Mouse (Mus musculus): Measurements from ENCODE around the gene Akap8. TPM values are rescaled to one million over a fixed set of nuclear protein-coding genes. Genes with fewer than 3 reads are reported as not detected.

Gene Akap8
- total RNA-seq, 2 experiments from 2014 or later = 99.2 to 112 TPM

GRCm38 (mm10) chr17:32307963-32308362 is 13.1 kb downstream of the Akap8 start:
- TF ChIP-seq CTCF (conservative IDR thresholded peaks at IDR 0.05) = no peak
- no peak for DNase-seq (ENCODE audit: low spot score in 2 of 2)
- Histone ChIP-seq H3K4me3 (no peak overlapping the region), H3K27ac (no peak overlapping the region)

- no peak overlapping the region for H3K27ac ChIP-seq
- H3K4me3 ChIP-seq = no peak overlapping the region
- DNase-seq (ENCODE audit: low spot score in 2 of 2) = no peak
- peak; percentile 53 for TF ChIP-seq CTCF (conservative IDR thresholded peaks at IDR 0.05)
Measured at GRCm38 (mm10) chr17:32298125-32298524, 22.9 kb downstream of the Akap8 start.

- no peak for DNase-seq (ENCODE audit: low spot score in 2 of 2)
- TF ChIP-seq CTCF (conservative IDR thresholded peaks at IDR 0.05) = no peak
- no peak overlapping the region for H3K4me3 ChIP-seq
- H3K27ac ChIP-seq = no peak overlapping the region
Measured at GRCm38 (mm10) chr17:32295901-32296300, 25.1 kb downstream of the Akap8 start.

GRCm38 (mm10) chr17:32295160-32295559 is 25.9 kb downstream of the Akap8 start:
- Histone ChIP-seq H3K27ac (no peak overlapping the region), H3K4me3 (no peak overlapping the region)
- no peak for TF ChIP-seq CTCF (conservative IDR thresholded peaks at IDR 0.05)
- no peak for DNase-seq (ENCODE audit: low spot score in 2 of 2)

- DNase-seq (ENCODE audit: low spot score in 2 of 2) = no peak
- Histone ChIP-seq H3K27ac (peak overlapping the region; percentile 98), H3K4me3 (peak overlapping the region; percentile 97)
- TF ChIP-seq CTCF (conservative IDR thresholded peaks at IDR 0.05) = no peak
Measured at GRCm38 (mm10) chr17:32285138-32285670, 35.8 kb downstream of the Akap8 start.

GRCm38 (mm10) chr17:32284262-32285137 is 36.5 kb downstream of the Akap8 start, which contains the start of gene Brd4:
TSS of gene Brd4 (minus strand) at chr17:32284722.
- TF ChIP-seq CTCF (conservative IDR thresholded peaks at IDR 0.05) = peak; percentile 19; the same call in 1 of the 2 replicates
- Histone ChIP-seq H3K27ac (peak within 1 kb of the TSS; percentile 98), H3K4me3 (peak within 1 kb of the TSS; percentile 97)
- DNase-seq (ENCODE audit: low spot score in 2 of 2) = peak; percentile 87 to 91

- no peak for TF ChIP-seq CTCF (conservative IDR thresholded peaks at IDR 0.05)
- peak; percentile 22 to 45 for DNase-seq (ENCODE audit: low spot score in 2 of 2)
- peak overlapping the region; percentile 97 for H3K4me3 ChIP-seq
- H3K27ac ChIP-seq = peak overlapping the region; percentile 98
Measured at GRCm38 (mm10) chr17:32283771-32284221, 37.2 kb downstream of the Akap8 start.

GRCm38 (mm10) chr17:32283341-32283740 is 37.7 kb downstream of the Akap8 start:
- DNase-seq (ENCODE audit: low spot score in 2 of 2) = no peak
- H3K27ac ChIP-seq = peak overlapping the region; percentile 98
- TF ChIP-seq CTCF (conservative IDR thresholded peaks at IDR 0.05) = no peak
- H3K4me3 ChIP-seq = peak overlapping the region; percentile 97

- Histone ChIP-seq H3K4me3 (no peak overlapping the region), H3K27ac (no peak overlapping the region; the same call in 1 of the 2 replicates)
- no peak; the same call in none of the 2 replicates for TF ChIP-seq CTCF (conservative IDR thresholded peaks at IDR 0.05)
- DNase-seq (ENCODE audit: low spot score in 2 of 2) = no peak
Measured at GRCm38 (mm10) chr17:32281611-32282310, 39.3 kb downstream of the Akap8 start.

GRCm38 (mm10) chr17:32281126-32281525 is 39.9 kb downstream of the Akap8 start:
- Histone ChIP-seq H3K4me3 (no peak overlapping the region), H3K27ac (no peak overlapping the region)
- TF ChIP-seq CTCF (conservative IDR thresholded peaks at IDR 0.05) = no peak
- DNase-seq (ENCODE audit: low spot score in 2 of 2) = no peak

GRCm38 (mm10) chr17:32280575-32280974 is 40.5 kb downstream of the Akap8 start:
- Histone ChIP-seq H3K4me3 (no peak overlapping the region), H3K27ac (no peak overlapping the region)
- no peak for DNase-seq (ENCODE audit: low spot score in 2 of 2)
- no peak for TF ChIP-seq CTCF (conservative IDR thresholded peaks at IDR 0.05)

- DNase-seq (ENCODE audit: low spot score in 2 of 2) = no peak
- Histone ChIP-seq H3K27ac (no peak overlapping the region), H3K4me3 (no peak overlapping the region)
- no peak for TF ChIP-seq CTCF (conservative IDR thresholded peaks at IDR 0.05)
Measured at GRCm38 (mm10) chr17:32277201-32277600, 43.8 kb downstream of the Akap8 start.

GRCm38 (mm10) chr17:32275568-32275967 is 45.5 kb downstream of the Akap8 start:
- no peak for DNase-seq (ENCODE audit: low spot score in 2 of 2)
- TF ChIP-seq CTCF (conservative IDR thresholded peaks at IDR 0.05) = no peak
- H3K27ac ChIP-seq = no peak overlapping the region
- H3K4me3 ChIP-seq = no peak overlapping the region

Data from layer of hippocampus, adult 2 months (tissue).